Mouse (Mus musculus): ENCODE data around the gene Mpped1.

DNA sequence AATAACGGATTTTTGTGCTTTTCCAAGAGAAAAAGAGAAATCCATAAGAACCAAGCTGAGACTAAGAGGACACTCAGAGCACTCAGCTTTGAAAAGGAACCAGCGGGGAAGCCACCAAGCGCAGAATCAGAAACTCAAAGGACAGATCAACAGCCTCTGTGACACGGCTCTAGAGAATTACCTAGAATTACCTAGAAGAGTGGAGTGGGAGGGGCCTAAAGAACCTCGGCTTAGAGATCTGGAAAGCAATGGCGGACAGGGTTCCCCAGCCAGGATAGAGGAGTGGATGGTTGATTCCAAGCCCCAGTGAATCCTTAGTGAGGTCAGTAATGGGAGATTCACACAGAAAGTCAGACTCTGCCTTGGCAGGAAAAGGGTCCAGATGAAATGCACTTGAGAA, 30.3 kb upstream of the Mpped1 start:
- TF ChIP-seq CTCF (IDR thresholded peaks at IDR 0.05; ENCODE audit: low read depth, low read length) (no peak), TAL1 (conservative IDR thresholded peaks at IDR 0.05; ENCODE audit: low read depth, low read length) (no peak), GATA1 (IDR thresholded peaks at IDR 0.05; ENCODE audit: borderline replicate concordance, low read length) (no peak), POLR2AphosphoS5 (IDR thresholded peaks at IDR 0.05; ENCODE audit: insufficient replicate concordance, low read depth, low read length) (no peak)
